Mouse (Mus musculus) kidney, adult 8-10 months (tissue): ENCODE results near the gene Lrrfip1.
A peak's percentile ranks its signal among the peaks of the same experiment; 100 is the strongest.

Source experiments
- DNase-seq, 2 experiments: peaks; one replicate each; pipeline ENCODE4 v3.0.0; 2022

Lrrfip1 gene

DNA sequence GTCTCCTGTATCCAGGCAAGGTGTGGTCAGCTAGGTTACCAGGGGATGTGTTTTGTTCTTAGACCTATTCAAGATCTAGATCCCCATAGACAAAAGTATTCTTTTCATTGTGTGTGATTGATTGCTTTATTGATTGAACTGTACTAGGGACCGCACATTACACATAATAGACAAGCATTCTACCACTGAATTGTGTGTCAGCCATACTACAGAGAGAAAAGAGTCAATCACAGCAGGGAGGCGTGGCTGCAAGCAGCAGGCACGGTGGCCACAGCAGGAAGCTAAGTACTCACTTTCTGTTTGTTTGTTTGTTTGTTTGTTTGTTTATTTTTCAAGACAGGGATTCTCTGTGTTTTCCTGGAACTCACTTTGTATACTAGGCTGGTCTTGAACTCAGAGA lies 25.9 kb downstream of the Lrrfip1 start:
- no peak for DNase-seq

DNA sequence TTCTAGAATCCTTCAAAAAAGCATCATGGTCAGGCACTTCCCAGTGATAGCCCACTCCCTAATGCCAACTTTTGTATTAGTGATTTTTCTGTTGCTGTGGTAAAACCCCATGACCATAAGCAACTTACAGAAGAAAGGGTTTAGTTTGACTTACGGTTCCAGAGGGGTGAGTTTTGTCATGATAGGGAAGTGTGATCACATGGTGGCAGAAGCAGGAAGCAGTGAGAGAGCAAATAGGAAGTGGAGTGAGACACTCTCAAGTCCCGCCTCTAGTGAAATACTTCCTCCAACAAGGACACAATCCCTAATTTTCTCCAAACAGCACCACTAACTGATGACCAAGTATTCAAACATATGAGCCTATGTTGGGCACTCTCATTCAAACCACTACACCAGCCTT lies 28.4 kb downstream of the Lrrfip1 start:
- no peak for DNase-seq

DNA sequence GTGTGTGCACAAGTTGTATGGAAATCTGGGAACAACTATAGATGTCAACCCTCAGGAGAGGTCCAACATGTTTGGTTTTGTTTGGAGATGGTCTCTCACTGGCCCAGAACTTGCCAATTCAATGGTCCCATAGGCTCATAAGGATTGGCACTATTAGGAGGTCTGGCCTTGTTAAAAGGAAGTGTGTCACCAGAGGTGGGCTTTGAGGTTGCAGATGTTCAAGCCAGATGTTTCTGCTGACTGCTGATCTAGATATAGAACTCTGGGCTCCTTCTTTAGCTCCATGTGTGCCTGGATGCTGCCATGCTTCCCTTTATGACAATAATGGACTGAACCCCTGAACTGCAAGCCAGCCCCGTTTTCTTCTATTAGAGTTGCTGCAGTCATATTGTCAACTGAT lies 31.8 kb downstream of the Lrrfip1 start:
- no peak for DNase-seq

DNA sequence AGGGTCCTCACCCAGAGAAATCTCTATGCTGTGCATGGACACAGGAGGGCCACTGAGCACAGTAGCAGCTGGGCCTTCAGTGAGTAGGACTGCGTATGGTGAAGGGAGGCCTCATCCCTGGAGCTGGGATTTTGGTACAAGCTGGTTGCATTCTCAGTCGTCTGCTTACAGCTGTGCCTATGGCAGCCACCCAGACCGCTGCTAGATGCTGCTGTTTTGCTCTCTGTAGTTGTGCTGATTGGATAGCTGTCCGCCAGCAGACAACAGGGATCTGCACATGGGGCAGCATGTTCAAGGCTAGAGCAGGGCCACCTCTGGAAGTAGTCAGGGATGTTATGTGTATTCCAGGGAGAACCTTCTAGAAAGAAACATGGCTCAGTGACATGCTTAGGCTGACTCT lies 33.0 kb downstream of the Lrrfip1 start:
- DNase-seq, result no peak

DNA sequence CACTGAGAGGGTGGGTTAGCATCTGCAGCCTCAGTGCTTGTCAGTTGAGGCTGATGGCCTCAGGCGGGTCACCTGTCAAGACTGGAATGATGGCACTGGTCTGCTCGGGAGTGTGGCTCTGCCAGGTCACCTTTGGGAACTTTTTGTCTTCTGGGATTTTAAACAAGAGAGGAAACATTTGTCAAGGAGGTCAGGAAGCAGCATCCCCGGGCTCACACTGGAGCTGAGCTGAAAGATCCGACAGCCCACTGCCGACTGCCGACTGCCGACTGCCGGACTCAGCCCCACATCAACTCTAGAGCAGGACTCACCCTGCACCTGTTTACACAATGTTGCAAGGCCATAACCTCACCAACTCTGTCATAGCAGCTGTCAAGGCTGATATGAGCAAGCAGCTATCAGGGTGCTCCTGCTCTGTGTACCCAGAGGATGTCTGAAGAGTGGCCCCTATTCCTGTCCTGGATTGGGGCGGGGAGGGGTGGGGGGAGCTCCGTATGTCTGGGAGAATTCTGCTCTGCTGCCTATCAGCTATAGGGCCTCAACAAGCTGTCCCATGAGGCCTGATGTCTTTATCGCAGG lies 33.9 kb downstream of the Lrrfip1 start:
- peak in 1 of 2 experiments; percentile 21 for DNase-seq

DNA sequence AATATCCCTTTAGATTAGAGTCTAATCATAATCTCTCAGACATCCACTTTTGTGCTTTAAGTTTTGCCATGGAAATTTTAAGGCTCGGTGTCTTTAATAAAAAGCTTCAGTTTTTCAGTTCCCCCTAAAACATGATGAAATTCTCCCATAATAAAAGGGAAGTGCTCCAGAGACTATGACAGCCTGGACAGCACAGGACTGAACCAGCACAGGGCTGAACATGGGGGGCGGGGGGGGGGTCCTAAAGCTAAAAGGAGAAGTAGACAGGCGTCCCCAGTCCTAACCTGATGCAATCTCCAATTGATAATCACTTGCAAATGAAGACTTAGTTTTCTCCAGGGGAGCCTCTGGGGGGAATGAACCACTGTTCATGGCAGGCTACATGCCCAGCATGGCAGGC lies 36.0 kb downstream of the Lrrfip1 start:
- no peak for DNase-seq

DNA sequence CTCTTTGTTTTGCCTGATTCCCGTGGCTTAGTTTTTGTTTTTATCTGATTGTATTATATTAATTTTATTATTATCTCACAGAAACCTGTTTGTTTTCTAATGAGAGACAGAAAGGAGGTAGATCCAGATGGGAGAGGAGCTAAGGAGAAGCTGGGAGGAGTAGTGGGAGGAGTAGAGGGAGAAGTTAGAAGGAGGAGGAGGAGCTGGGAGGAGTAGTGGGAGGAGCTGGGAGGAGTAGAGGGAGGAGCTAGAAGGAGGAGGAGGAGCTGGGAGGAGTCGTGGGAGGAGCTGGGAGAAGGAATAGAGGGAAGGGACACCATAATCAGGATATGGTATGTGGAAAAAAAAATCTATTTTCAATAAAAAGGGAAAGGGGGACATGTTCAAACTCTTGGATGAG lies 36.7 kb downstream of the Lrrfip1 start:
- DNase-seq, result no peak

DNA sequence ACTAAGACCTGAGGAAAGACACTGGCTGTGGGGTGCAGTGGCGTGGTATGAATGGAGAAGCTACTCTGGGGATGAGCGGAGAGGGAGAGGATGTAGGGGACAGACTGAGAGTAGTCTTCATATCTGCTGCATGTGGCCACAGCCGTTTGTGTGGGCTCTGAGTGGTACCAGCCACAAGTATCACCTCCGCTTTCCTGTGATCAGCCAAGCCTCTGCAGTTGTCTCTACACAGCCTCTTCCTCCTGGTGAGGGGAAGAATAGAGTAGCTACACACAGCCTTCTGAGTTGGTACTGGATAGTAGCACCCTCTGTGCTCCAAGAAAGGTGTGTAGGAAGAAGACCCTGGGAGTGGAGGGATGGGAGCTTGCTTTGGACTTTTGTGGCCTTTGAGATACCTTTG lies 38.7 kb downstream of the Lrrfip1 start:
- no peak for DNase-seq

DNA sequence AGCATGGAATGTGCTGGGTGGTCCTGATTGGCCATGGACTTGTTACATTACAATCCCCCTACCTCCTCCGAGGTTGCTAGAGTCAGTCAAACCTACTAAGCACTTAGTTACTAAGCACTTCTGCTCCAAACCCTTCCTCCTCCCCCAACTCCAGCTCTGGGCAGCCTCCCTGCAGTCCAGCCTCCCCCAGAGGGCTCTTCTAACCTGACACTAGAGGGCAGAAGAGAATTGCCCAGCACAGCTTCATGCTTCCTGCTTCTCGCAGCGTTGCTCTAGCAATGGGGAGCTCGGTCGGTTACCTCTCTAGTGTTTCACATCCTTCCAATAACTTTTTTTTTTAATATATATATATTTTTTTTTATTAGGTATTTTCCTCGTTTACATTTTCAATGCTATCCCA lies 39.5 kb downstream of the Lrrfip1 start:
- no peak for DNase-seq

DNA sequence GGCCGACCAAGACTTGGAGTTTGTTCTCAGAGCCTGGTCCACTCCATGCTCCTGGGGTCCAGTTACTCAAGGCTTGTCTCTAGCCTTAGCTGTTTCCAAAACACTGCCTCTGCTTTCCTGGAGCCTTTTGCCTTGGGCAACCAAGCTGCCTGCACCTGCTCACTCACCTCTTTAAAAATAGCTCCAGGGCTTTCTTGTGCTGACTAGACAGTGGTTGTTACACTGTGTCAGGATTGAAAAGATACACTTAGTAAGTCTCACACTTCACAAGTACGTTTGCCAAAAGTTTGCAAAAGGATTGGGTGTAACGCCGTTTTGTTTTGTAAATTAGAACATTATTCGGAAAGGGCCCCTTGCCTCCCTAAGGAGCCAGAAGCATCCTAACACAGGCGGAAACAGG lies 40.0 kb downstream of the Lrrfip1 start:
- no peak for DNase-seq

DNA sequence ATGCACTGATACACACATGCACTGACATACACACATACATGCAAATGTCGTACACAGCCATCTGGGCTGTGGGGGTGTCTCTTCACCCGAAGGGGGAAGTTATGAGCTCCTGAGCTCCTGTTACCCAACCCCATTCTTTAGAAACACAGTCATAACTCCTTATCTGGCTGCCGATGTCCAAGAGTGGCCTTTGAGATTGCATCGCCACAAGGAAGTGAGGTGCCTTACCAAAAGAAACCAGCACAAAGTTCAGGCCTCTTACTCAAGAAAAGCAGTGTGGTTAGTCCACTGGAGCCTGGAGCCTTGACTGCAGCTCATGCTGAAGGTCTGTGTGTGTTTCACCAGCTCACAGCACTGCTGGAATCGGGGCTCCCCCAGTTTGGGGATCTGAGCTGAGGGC lies 43.1 kb downstream of the Lrrfip1 start:
- no peak for DNase-seq

DNA sequence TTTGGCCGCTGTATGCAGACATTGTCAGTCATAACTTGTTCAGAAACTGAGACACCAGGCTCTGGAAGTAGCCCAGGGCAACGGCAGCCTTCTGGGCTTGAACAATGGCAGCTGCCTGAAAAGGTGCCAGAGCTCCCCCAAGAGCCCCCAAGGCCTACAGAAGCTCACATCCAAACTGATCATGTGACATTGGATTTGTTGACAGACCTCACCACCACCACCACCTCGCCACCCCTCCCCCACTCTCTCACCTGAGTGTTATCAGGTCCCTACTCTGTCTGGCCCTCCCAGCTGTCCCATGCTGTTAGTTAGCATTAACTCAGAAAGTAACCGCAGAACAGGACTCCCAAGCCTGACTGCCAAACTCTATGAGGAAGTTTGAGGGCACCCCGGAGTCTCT lies 44.7 kb downstream of the Lrrfip1 start:
- no peak for DNase-seq

DNA sequence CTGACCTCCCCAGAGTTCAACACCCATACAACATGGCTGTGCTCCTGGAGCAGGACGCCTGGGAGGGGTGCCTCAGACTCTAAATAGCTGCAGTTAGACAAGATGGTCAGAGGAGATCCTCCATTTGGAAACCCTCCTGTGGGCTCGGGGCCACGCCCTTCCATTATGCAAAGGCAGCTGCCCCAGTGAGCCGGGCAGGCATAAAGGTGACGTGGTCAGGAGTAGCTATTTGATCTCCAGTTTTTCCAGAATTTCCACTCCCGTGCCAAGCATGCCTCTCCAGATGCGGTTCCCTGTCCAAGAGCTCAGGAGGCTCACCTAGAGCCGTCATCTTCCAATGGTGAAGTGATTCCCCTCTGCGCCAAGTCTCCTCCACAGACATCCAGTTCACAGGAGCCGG lies 45.6 kb downstream of the Lrrfip1 start:
- no peak for DNase-seq

DNA sequence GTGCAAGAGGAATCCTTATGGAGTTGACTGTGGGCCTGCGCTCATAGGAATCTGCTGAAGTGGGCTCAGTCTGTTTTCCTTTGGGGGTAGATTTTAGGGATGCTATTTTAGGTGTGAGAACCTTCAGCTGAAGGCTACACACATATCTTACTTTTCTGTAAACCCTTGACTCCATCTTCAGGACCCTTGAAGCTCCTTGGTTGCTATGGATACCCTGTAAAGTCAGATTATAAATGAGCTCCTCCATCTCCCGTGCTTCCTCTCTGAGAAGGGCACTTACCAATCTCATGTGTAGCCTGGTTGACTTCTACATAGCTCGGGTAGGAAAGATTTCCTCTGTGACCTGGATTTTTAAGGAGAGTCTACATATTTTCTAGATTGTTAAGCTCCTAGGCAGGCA lies 46.1 kb downstream of the Lrrfip1 start:
- DNase-seq, result no peak

DNA sequence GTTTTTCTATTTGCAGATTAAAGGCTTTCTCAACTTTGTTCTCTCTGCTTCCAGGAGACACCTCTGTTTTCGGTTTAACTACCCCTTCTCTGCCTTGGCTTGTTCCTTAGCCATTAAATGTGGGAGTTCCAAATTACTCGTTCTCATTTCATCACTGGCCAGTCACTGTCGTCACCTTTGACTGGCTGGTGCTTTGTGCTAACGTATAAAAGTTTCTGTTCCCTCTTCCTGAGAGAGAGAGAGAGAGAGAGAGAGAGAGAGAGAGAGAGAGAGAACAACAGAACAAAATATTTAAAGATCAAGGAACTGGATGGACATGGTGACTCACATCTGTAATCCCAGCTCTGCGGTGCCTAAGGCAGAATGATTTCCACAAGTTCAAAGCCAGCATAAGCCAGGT lies 47.7 kb downstream of the Lrrfip1 start:
- no peak for DNase-seq

DNA sequence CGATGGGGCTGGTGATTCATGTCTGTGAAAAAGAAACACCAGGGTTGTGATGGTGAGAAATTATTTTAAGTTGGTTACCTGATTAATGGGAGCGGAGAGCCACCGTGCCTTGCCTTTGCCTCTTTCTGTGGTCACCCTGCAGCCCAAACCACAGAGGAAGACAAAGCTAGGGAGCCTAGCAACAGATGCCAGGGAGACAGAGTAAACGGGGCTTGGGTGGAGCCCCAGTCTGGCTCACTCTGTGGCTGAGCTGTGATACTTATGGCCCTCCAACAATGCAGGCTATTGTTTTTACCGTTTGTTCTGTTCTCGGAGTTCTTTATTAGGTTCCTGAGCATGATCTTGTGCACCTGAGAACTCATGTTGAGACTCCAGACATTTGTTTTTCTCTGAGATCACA lies 50.8 kb downstream of the Lrrfip1 start:
- DNase-seq, result no peak

DNA sequence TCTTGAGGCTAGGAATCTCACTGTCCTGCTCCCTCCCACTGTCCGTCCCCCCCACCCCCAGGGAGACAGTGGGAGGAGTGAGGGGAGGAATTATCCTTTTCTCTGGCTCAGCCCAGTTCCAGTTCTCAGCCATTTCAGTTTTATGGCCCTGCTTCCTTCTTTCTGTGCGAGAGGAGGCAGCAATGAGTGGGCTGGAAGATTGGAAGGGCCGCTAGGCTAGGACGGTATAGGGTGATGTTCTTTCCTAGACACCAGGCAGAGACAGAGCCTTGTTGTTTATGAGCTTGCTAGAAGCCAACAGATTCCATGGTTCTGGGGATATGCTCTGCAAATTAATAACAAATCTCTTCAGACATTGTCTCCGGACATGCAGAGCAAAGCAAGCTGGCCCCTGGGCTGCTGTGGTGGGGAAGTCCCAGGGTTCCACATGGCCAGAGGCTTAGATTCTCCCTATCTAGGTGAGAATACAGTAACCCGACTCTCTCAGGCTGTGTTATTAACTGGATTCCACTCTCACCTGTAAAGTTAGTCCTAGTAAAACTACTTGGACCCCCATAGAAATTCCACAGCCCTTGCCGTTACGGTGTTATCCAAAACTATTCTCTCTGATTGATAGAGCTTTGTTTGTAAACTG lies 53.0 kb downstream of the Lrrfip1 start:
- DNase-seq, result no peak

DNA sequence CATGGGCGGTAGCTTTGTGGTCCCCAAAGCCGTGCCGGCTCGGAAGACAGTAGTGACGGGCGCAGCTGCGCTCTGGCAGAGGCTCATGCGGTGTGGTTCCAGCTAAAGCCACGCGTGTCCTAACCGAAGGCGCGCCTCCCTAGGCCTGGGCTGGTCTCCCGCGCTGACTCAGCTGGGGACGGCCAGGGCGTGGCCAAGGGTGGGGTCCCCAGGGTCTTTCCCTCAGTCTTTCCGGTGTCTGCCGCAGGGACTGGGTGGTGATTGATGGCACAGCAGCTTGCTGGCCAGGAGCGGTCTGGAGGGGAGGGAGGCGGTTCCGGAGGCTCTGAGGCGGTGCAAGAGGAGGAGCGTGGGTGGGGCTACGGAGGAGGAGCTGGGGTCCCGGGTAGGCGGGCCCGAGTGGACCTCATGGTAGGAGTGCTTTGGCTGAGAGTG lies 54.2 kb downstream of the Lrrfip1 start:
- DNase-seq, result peak; percentile 96

DNA sequence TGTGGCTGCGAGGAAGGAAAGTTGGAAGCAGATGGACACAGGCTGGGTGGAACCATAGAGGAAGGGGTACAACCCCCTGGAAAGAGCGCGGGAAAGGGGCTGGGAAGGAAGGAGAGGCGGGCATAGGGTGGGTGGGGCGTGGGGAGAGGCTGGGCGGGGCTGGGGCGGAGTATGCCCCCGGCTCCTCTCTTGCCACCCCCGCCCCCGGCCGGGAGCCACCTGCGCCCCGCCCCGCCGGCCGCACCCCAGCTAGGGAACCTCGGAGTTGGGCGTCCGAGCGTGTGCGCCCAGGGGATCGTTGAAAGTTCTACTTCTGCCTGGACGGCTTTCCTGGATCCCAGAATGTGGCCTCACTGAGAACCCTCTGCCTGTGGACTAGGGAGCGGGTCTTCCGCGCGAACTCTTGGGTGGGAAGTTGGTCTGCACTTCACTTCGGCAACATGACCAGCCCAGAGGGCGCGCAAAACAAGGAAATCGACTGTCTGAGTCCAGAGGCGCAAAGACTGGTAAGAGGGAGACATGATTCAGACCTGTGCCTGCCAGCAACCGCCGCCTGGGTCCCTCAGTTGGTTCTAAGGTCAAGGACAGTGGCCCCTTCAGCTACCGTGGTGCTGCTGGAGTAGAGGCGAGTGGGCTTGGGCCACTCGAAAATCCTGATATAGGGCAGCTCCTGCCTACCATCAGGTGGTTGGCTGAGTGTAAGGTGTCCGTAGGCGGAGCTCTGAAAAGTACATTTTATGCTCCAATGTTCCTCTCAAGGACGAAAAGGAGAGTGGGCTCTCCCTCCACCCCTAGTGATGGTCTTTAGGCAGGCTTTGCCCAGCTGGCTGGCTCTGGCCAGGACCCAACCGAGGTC lies 54.9 kb downstream of the Lrrfip1 start:
- peak; percentile 72 to 79 for DNase-seq

DNA sequence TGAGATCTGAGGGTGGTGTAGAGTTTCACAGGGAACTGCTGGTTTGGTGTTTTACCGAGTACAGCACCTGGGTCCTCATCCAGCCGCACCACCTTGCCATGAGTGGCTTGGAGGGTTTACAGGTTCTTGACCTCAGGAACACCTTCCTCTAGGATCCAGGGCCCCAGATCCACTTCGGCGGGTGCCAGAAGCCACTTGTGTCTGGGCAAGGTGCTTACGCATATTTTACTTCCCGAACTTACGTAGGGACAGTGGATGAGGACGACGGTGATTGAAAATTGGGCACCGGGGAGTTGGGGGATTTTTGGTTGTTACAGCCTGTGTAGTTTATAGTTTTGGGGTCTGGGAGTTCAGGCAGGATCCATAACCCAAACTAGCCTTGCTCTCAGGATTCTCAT lies 55.5 kb downstream of the Lrrfip1 start:
- no peak for DNase-seq

DNA sequence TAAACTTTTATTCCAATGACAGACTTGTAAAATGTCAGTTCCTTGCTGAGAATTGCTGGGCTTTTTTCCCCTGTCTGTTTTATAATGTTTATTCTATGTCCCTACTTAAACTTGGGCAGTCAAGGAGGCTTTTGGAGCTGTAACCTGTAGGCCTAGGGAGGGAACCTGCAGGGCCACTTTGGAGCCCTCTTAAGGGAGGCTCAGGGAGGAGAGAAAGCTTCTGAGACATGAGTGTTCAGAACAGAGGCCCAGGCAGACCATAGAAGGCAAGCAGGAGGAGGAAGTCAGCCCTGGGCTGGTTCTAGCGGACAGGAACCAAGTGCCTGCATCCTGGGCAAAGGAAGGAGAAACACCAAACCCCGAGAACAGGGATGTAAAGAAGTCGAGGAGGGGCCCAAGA lies 56.3 kb downstream of the Lrrfip1 start:
- no peak for DNase-seq

DNA sequence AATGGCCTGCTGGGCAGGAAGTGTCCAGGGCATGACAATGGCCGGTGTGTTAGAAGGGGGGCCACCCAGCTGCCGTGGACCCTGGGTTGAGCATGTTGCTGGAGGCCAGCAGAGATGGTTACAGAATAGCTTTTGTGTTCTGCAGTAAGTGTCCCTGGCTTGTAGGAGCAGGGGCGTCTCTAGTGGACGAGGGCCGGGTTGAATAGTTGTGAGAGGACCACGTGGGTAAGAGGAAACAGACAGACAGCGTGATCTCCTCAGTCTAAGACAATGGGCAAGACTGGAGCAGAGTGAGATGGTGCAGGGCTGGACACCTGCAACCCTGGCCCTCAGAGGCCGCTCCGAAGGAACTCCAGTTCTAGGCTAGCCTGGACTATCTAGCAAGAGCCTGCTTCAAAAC lies 57.2 kb downstream of the Lrrfip1 start:
- DNase-seq, result no peak

DNA sequence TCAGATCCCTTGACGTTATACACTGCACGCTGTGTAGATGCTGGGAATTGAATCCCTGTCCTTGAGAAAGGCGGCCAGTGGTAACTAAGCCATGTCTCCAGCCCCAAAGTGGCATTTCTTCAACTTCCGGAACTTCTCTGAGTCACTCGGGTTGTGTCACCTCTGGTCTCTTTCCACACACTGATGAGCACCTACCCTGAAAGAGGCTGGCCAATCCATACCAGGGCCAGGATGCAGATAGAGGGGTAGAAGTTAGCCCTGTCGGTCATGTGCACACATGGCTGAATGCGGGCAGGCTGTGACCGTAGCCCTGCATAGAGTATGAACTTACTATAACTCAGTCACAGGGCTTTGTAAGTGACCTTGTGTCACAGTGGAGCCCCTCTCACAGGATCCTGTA lies 57.9 kb downstream of the Lrrfip1 start:
- no peak for DNase-seq
